Mouse (Mus musculus): ENCODE data around the gene Tmem139. TPM values are rescaled to one million over a fixed set of nuclear protein-coding genes. Genes with fewer than 3 reads are reported as not detected.

Gene Tmem139
- total RNA-seq, 2 experiments from 2014 or later = 0.35 to 5.6 TPM

DNA sequence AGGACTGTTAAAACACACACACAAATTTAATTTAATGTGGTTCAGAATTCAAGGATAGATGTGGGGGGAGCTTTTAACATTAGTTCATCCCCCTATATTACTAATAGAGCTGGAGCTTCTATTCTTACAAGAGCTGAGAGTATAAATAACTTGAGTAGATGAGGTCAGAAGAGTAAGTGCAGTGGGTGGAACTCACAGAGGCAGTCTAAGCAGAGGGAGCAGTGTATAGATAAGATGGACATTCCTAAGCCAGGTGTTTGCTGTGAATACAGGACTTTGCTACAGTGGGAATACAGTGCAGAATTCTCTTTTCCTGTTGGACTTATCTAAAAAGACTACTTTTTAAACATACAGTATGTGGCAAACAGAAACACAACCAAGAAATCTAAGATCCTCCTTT, 9.0 kb downstream of the Tmem139 start:
- no peak for DNase-seq (ENCODE audit: low spot score in 2 of 2)

DNA sequence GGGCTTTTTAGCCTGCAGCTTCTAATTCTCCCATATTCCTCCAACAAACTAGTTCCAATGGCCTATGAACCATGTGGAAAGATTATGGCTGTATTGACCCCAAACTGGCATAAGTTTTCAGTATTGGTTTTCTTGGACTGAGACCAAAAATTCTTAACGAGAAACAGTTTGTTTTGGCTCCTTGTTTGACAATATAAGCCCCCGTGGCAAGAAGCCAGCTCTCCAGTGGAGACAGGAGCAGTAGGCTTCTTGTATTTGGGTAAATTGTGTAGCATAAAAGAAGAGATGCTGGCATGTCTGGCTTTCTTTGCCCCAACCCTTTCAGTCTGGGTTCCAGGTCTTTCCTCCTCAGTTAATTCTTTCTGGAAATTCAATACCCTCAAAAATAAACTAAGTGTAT, 14.4 kb downstream of the Tmem139 start:
- DNase-seq (ENCODE audit: low spot score in 2 of 2) = no peak

DNA sequence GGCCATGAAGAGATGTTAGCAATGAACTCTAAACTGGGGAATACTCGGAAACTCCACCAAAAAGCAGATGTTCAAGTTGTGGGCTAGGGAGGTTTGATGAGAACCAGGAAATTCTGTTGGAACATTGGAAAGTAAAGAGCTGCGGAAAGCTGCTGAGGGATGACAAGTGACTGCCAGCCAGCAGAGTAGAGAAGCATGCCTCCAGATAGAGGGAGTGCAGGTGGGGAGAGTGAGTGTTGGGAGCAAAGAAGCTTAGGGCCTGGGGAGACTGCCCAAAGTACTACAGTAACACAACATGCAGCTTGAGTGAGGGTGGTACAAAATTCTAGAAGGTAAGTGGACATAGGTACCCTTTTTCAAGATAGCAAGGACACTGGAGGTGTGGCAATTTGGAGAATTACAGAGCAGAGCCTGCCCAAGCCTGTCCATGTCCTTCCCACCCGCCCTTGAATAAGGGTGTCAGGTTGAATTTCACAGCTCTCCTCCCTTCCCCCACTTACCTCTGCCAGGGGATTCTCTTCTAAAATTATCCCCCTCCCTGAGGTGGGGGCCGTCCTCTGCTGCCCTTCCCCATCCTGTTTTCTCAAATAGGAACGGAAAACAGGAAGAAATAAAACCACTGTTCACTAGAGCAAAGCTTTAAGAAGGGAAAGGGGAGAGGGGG, 21.2 kb downstream of the Tmem139 start:
- DNase-seq (ENCODE audit: low spot score in 2 of 2) = no peak

DNA sequence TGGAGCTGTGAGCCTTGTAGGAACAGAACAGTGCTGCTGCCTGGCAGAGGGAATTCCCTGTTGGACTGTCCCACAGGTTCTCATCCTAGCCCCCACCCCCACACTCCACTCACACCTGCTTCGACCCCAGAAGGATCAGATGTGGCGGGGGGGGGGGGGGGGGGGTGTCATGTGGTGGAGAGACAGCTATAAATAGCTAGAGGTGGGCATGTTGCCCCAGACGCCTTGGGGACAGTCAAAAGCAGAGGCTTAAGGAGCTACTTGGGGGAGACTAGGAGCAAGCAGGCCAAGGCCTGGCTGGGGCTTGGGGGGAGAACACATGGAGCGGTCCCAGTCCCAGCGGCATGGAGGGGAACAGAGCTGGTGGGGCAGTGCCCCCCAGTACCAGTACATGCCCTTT, 24.7 kb downstream of the Tmem139 start, which contains the start of gene Clcn1:
Gene Clcn1 (plus strand): TSS at position 238 of the 400 bp plus-strand sequence.
- no peak for DNase-seq (ENCODE audit: low spot score in 2 of 2)

DNA sequence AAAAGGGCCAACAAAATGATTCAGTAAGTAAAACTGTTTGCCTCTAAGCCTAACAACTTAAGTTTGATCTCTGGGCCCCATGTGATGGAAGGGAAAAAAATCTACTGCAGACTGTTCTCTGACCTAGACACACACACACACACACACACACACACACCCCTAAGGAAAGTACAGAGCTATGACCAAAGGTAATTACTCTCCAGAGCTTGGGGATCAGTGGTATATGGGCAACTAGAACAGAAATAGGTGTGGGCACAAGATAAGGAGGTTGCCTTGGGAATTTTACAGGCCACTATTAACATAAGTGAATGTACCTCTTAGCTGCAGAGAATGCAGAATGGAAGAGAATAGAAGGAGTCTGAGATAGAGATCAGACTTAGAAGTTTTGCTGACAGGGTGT, 25.8 kb downstream of the Tmem139 start:
- no peak for DNase-seq (ENCODE audit: low spot score in 2 of 2)

DNA sequence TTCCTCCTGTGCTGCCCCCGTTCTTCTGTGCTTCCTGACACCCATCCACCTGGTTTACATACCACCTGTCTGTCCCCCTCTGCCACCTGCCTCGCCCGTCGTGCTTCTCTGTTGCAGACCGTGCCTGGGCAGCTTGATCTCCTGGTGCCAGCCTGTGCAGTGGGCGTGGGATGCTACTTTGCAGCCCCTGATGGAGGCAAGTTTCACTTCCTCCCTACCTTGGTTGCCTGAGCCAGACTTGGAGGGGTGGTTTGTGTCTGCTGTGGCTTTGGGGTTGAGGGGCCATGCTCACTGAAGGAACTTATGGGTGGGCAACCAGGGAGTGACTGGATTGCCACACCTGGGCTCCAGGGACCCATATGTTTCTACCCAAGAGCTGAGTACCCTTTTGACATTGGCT, 31.6 kb downstream of the Tmem139 start:
- no peak for DNase-seq (ENCODE audit: low spot score in 2 of 2)

DNA sequence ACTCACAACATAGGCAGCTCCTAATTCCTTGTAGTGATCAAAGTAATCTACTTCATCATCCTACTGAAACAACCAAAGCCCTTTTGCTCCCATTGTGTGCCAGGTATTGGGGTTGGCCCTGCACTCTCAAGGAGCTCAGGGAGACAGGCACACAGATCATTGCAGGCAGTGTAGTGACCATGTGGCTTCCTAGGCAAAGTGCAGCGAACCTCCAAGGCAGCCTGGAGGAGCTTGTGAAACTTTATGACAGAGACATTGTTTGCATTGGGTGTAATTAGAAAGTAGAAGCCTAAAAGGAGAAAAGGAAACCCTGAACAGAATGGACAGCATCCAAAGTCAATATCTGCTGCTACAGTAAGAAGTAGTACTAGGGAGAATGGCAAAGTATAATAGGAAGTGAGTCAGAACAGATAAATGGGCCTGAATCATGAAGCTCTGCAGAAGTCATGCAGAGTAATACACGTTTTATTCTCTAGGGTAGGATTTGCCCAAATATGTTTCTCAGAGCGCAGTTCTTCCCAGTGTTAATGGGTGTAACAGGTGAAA, 33.9 kb downstream of the Tmem139 start:
- no peak for DNase-seq (ENCODE audit: low spot score in 2 of 2)

DNA sequence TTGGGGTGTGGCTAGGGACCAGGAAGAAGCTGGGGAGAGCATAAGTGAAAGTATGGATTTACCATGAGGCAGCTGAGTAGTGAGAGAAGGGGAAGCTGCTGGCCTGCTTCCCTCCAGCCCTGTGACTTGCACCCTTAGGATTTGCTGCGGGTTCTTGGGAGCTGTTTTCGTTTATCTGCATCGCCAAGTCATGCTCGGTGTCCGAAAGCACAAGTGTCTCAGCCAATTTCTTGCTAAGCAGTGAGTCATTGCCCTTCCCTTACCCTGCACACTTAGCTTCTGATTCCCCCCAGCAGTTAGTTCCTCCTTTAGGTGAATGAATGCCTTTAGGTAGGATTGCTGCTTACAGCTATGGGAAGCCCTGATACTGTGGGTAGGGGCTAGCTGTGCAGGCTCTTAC, 37.6 kb downstream of the Tmem139 start:
- no peak for DNase-seq (ENCODE audit: low spot score in 2 of 2)

DNA sequence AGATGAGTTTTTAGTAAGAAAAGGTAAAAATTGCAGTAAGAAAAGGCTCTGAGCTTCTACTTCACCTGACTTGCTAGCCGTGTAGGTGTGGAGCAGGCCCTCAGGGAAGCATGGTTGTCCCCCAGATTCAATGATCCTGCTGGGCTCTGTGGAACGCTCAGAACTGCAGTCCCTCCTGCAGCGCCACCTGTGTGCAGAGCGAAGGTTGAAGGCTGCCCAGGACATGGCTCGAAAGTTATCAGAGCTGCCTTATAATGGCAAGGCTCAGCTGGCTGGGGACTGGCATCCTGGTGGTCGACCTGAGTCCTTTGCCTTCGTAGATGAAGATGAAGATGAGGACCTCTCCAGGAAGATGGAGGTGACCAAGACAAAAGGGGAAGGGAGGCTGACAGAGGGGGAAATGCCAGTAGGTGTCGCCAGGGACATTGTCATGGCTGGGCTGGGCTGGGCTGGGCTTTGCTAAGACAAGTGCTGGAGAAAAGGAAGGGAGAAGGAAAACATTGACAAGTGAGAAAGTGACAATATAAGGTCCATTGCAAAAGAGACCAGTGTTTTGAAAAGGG, 48.1 kb downstream of the Tmem139 start:
- DNase-seq (ENCODE audit: low spot score in 2 of 2) = no peak

DNA sequence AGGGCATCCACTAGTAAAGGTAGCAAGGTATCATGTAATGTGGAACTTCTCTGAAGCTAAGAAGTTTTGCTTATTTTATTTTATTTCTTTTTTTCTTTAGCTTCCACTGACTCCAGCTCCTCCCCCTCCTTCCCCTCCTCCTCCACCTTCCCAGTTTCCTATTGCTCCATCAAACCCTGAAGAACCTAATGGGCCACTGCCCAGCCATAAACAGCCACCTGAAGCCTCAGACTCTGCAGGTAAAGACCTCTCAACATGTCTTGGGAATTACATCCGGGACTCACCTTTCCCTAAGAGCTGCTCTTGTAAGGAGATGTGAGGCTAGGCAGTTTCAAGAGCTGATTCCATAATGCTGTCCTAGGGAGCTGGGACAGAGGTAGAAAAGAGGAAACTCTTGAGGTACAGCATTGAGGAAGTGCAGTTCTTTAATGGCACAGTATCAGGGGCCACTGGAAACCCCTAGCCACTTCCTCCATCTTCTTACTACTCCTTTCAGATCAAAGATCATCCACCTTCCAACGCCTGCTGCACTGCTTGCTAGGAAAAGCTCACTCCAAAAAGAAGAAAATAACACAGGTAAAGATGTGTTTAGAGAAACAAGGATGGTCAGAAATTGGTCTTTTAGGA, 48.8 kb downstream of the Tmem139 start:
- no peak for DNase-seq (ENCODE audit: low spot score in 2 of 2)

Other genes with a start within 250 kb of the Tmem139 start
- not detected for gene Sva, start 223.6 kb upstream of the Tmem139 start, total RNA-seq (2021)
- not detected for gene Tas2r139, start 121.0 kb upstream of the Tmem139 start, total RNA-seq (2021)
- not detected for gene Tas2r144, start 46.6 kb upstream of the Tmem139 start, total RNA-seq (2021)
- gene Gstk1, start 16.0 kb upstream of the Tmem139 start, total RNA-seq (2021) = 100 to 1,000 TPM in 1 of 2 experiments, 10 to 100 TPM in 1; 79.7 to 476 TPM
- gene Casp2, start 3.0 kb downstream of the Tmem139 start, total RNA-seq (2021) = 10 to 100 TPM; 16.6 to 24.1 TPM
- under 1 TPM; 0.10 TPM for gene Clcn1, start 24.7 kb downstream of the Tmem139 start, total RNA-seq (2021)
- gene Fam131b, start 62.7 kb downstream of the Tmem139 start, total RNA-seq (2021) = under 1 TPM; 0.13 to 0.29 TPM
- 100 to 1,000 TPM; 115 to 138 TPM for gene Zyx, start 87.7 kb downstream of the Tmem139 start, total RNA-seq (2021)
- gene Epha1, start 111.3 kb downstream of the Tmem139 start, total RNA-seq (2021) = under 1 TPM; 0.45 to 0.46 TPM
- gene Tas2r143, start 138.3 kb downstream of the Tmem139 start, total RNA-seq (2021) = 1 to 10 TPM in 1 of 2 experiments, not detected in 1; 4.5 TPM
- gene Tas2r135, start 143.5 kb downstream of the Tmem139 start, total RNA-seq (2021) = 1 to 10 TPM in 1 of 2 experiments, under 1 TPM in 1; 0.38 to 3.4 TPM
- gene Tas2r126, start 172.6 kb downstream of the Tmem139 start, total RNA-seq (2021) = under 1 TPM in 1 of 2 experiments, not detected in 1; 0.89 TPM
- gene Olfr458, start 203.2 kb downstream of the Tmem139 start, total RNA-seq (2021) = not detected
- gene Olfr457, start 214.4 kb downstream of the Tmem139 start, total RNA-seq (2021) = not detected
- not detected for gene Olfr456, start 225.2 kb downstream of the Tmem139 start, total RNA-seq (2021)

All from adrenal gland, adult 18-20 months (tissue).